Mouse (Mus musculus): ENCODE measurements around the gene Ust. TPM values are rescaled to one million over a fixed set of nuclear protein-coding genes. Genes with fewer than 3 reads are reported as not detected.

The Ust gene
- polyA plus RNA-seq, 1 experiment: 6.9 TPM

GRCm38 (mm10) chr10:8419496-8420009 is 99.1 kb downstream of the Ust start:
- Histone ChIP-seq H3K79me2 (ENCODE audit: control insufficient read depth, insufficient read depth) (no peaks in the 10 kb centered on the region), H3K4me3 (ENCODE audit: insufficient read depth, poor library complexity, severe bottlenecking) (no peak overlapping the region), H3K27me3 (ENCODE audit: control insufficient read depth, insufficient read depth, insufficient read length) (no peaks in the 10 kb centered on the region), H3K79me3 (ENCODE audit: low read depth) (peaks cover 3% of the 10 kb centered on the region), H3K36me3 (ENCODE audit: control insufficient read depth, insufficient read depth) (no peaks in the 10 kb centered on the region), H3ac (ENCODE audit: control insufficient read depth, insufficient read length, low read depth) (no peak overlapping the region)
- TF ChIP-seq MYOG (IDR thresholded peaks at IDR 0.05; ENCODE audit: control insufficient read depth, extremely low read depth, insufficient read length): no peak
- TF ChIP-seq MAX (IDR thresholded peaks at IDR 0.05): no peak
- TF ChIP-seq MYOD1 (IDR thresholded peaks at IDR 0.05; ENCODE audit: control insufficient read depth, insufficient read length, low read depth): no peak
- TF ChIP-seq FOSL1 (IDR thresholded peaks at IDR 0.05; ENCODE audit: insufficient read depth, low read length, poor library complexity, severe bottlenecking): no peak
- no peak for TF ChIP-seq CEBPB (IDR thresholded peaks at IDR 0.05; ENCODE audit: low read depth)
- no peak for TF ChIP-seq CTCF (IDR thresholded peaks at IDR 0.05; ENCODE audit: control insufficient read depth, insufficient read depth, insufficient read length)
- no peak for TF ChIP-seq USF1 (IDR thresholded peaks at IDR 0.05; ENCODE audit: low read depth)

GRCm38 (mm10) chr10:8415474-8415873 is 103.2 kb downstream of the Ust start:
- no peaks in the 10 kb centered on the region for H3K27me3 ChIP-seq (ENCODE audit: control insufficient read depth, insufficient read depth, insufficient read length)
- H3K79me3 ChIP-seq (ENCODE audit: low read depth): peaks cover 4% of the 10 kb centered on the region
- no peak overlapping the region for H3ac ChIP-seq (ENCODE audit: control insufficient read depth, insufficient read length, low read depth)
- no peaks in the 10 kb centered on the region for H3K36me3 ChIP-seq (ENCODE audit: control insufficient read depth, insufficient read depth)
- H3K79me2 ChIP-seq (ENCODE audit: control insufficient read depth, insufficient read depth): no peaks in the 10 kb centered on the region
- no peak overlapping the region for H3K4me3 ChIP-seq (ENCODE audit: insufficient read depth, poor library complexity, severe bottlenecking)
- TF ChIP-seq USF1 (IDR thresholded peaks at IDR 0.05; ENCODE audit: low read depth) (no peak), CTCF (IDR thresholded peaks at IDR 0.05; ENCODE audit: control insufficient read depth, insufficient read depth, insufficient read length) (no peak), MYOD1 (IDR thresholded peaks at IDR 0.05; ENCODE audit: control insufficient read depth, insufficient read length, low read depth) (no peak), MAX (IDR thresholded peaks at IDR 0.05) (no peak), CEBPB (IDR thresholded peaks at IDR 0.05; ENCODE audit: low read depth) (no peak), MYOG (IDR thresholded peaks at IDR 0.05; ENCODE audit: control insufficient read depth, extremely low read depth, insufficient read length) (no peak), FOSL1 (IDR thresholded peaks at IDR 0.05; ENCODE audit: insufficient read depth, low read length, poor library complexity, severe bottlenecking) (no peak)

- Histone ChIP-seq H3K27me3 (ENCODE audit: control insufficient read depth, insufficient read depth, insufficient read length) (no peaks in the 10 kb centered on the region), H3K79me2 (ENCODE audit: control insufficient read depth, insufficient read depth) (no peaks in the 10 kb centered on the region)
- TF ChIP-seq MYOG (IDR thresholded peaks at IDR 0.05; ENCODE audit: control insufficient read depth, extremely low read depth, insufficient read length) (no peak), CEBPB (IDR thresholded peaks at IDR 0.05; ENCODE audit: low read depth) (no peak), USF1 (IDR thresholded peaks at IDR 0.05; ENCODE audit: low read depth) (no peak), FOSL1 (IDR thresholded peaks at IDR 0.05; ENCODE audit: insufficient read depth, low read length, poor library complexity, severe bottlenecking) (no peak), MAX (IDR thresholded peaks at IDR 0.05) (no peak), MYOD1 (IDR thresholded peaks at IDR 0.05; ENCODE audit: control insufficient read depth, insufficient read length, low read depth) (no peak), CTCF (IDR thresholded peaks at IDR 0.05; ENCODE audit: control insufficient read depth, insufficient read depth, insufficient read length) (no peak)
Measured at GRCm38 (mm10) chr10:8415036-8415435, 103.6 kb downstream of the Ust start.

GRCm38 (mm10) chr10:8405141-8405540 is 113.5 kb downstream of the Ust start:
- TF ChIP-seq FOSL1 (IDR thresholded peaks at IDR 0.05; ENCODE audit: insufficient read depth, low read length, poor library complexity, severe bottlenecking): no peak
- no peak for TF ChIP-seq USF1 (IDR thresholded peaks at IDR 0.05; ENCODE audit: low read depth)
- TF ChIP-seq CEBPB (IDR thresholded peaks at IDR 0.05; ENCODE audit: low read depth): no peak
- no peak for TF ChIP-seq MYOD1 (IDR thresholded peaks at IDR 0.05; ENCODE audit: control insufficient read depth, insufficient read length, low read depth)
- no peak for TF ChIP-seq MAX (IDR thresholded peaks at IDR 0.05)
- TF ChIP-seq MYOG (IDR thresholded peaks at IDR 0.05; ENCODE audit: control insufficient read depth, extremely low read depth, insufficient read length): no peak
- TF ChIP-seq CTCF (IDR thresholded peaks at IDR 0.05; ENCODE audit: control insufficient read depth, insufficient read depth, insufficient read length): no peak
- H3ac ChIP-seq (ENCODE audit: control insufficient read depth, insufficient read length, low read depth): no peak overlapping the region
- H3K27me3 ChIP-seq (ENCODE audit: control insufficient read depth, insufficient read depth, insufficient read length): no peaks in the 10 kb centered on the region
- no peaks in the 10 kb centered on the region for H3K79me2 ChIP-seq (ENCODE audit: control insufficient read depth, insufficient read depth)
- H3K4me3 ChIP-seq (ENCODE audit: insufficient read depth, poor library complexity, severe bottlenecking): no peak overlapping the region
- peaks cover 2% of the 10 kb centered on the region for H3K79me3 ChIP-seq (ENCODE audit: low read depth)
- H3K36me3 ChIP-seq (ENCODE audit: control insufficient read depth, insufficient read depth): no peaks in the 10 kb centered on the region

More at GRCm38 (mm10) chr10:8415036-8415435, 103.6 kb downstream of the Ust start:
- H3K4me3 ChIP-seq (ENCODE audit: insufficient read depth, poor library complexity, severe bottlenecking): no peak overlapping the region
- no peak overlapping the region for H3ac ChIP-seq (ENCODE audit: control insufficient read depth, insufficient read length, low read depth)
- H3K36me3 ChIP-seq (ENCODE audit: control insufficient read depth, insufficient read depth): no peaks in the 10 kb centered on the region
- peaks cover 3% of the 10 kb centered on the region for H3K79me3 ChIP-seq (ENCODE audit: low read depth)

GRCm38 (mm10) chr10:8392226-8392625 is 126.4 kb downstream of the Ust start:
- no peaks in the 10 kb centered on the region for H3K36me3 ChIP-seq (ENCODE audit: control insufficient read depth, insufficient read depth)
- no peak for TF ChIP-seq USF1 (IDR thresholded peaks at IDR 0.05; ENCODE audit: low read depth)
- TF ChIP-seq MYOG (IDR thresholded peaks at IDR 0.05; ENCODE audit: control insufficient read depth, extremely low read depth, insufficient read length): no peak
- no peak for TF ChIP-seq MAX (IDR thresholded peaks at IDR 0.05)
- no peak for TF ChIP-seq CTCF (IDR thresholded peaks at IDR 0.05; ENCODE audit: control insufficient read depth, insufficient read depth, insufficient read length)
- TF ChIP-seq MYOD1 (IDR thresholded peaks at IDR 0.05; ENCODE audit: control insufficient read depth, insufficient read length, low read depth): no peak
- TF ChIP-seq CEBPB (IDR thresholded peaks at IDR 0.05; ENCODE audit: low read depth): no peak
- no peak for TF ChIP-seq FOSL1 (IDR thresholded peaks at IDR 0.05; ENCODE audit: insufficient read depth, low read length, poor library complexity, severe bottlenecking)
- H3ac ChIP-seq (ENCODE audit: control insufficient read depth, insufficient read length, low read depth): no peak overlapping the region
- no peak overlapping the region for H3K4me3 ChIP-seq (ENCODE audit: insufficient read depth, poor library complexity, severe bottlenecking)
- H3K79me2 ChIP-seq (ENCODE audit: control insufficient read depth, insufficient read depth): no peaks in the 10 kb centered on the region
- H3K79me3 ChIP-seq (ENCODE audit: low read depth): no peaks in the 10 kb centered on the region
- H3K27me3 ChIP-seq (ENCODE audit: control insufficient read depth, insufficient read depth, insufficient read length): no peaks in the 10 kb centered on the region
